Mouse (Mus musculus): ENCODE data around the gene Gm43302. TPM values are rescaled to one million over a fixed set of nuclear protein-coding genes. Genes with fewer than 3 reads are reported as not detected.

The Gm43302 gene
- total and polyA plus RNA-seq, 3 experiments = not detected

GRCm38 (mm10) chr5:105301963-105302362 lies 8.5 kb upstream of the Gm43302 start:
- DNase-seq (ENCODE audit: low read depth, low spot score) = no peak
- Histone ChIP-seq H3K9ac (ENCODE audit: control insufficient read depth, low read depth, low read length, poor library complexity, severe bottlenecking) (no peak overlapping the region), H3K36me3 (ENCODE audit: control insufficient read depth in 1 of 2, insufficient read depth in 2 of 2, low read length in 2 of 2) (no peaks in the 10 kb centered on the region), H3K4me3 (ENCODE audit: control insufficient read depth in 1 of 2, insufficient read depth in 1 of 2, low read depth in 2 of 2, low read length in 2 of 2) (no peak overlapping the region), H3K27me3 (ENCODE audit: control insufficient read depth in 1 of 2, insufficient read depth in 2 of 2, low read length in 2 of 2) (no peaks in the 10 kb centered on the region), H3K4me1 (ENCODE audit: control insufficient read depth in 1 of 2, insufficient read depth in 2 of 2, low read length in 2 of 2) (no peaks in the 10 kb centered on the region), H3K79me2 (ENCODE audit: control insufficient read depth, insufficient read depth, low read length, poor library complexity) (no peaks in the 10 kb centered on the region), H3K27ac (ENCODE audit: control insufficient read depth, low read depth, low read length) (no peak overlapping the region), H3K9me3 (replicated peaks; ENCODE audit: insufficient read depth, low read length) (no peaks in the 10 kb centered on the region)
- TF ChIP-seq GABPA (IDR thresholded peaks at IDR 0.05; ENCODE audit: low read depth, low read length) = no peak
- no peak for TF ChIP-seq USF2 (IDR thresholded peaks at IDR 0.05; ENCODE audit: borderline replicate concordance in 1 of 2, insufficient read depth in 1 of 2, low read depth in 1 of 2, low read length in 2 of 2)
- TF ChIP-seq TBP (IDR thresholded peaks at IDR 0.05; ENCODE audit: low read depth, low read length) = no peak
- no peak for TF ChIP-seq UBTF (IDR thresholded peaks at IDR 0.05; ENCODE audit: borderline replicate concordance, insufficient read depth, low read depth, low read length)
- no peak for TF ChIP-seq EP300 (IDR thresholded peaks at IDR 0.05; ENCODE audit: low read depth in 1 of 2, low read length in 2 of 2)

- Histone ChIP-seq H3K27me3 (ENCODE audit: control insufficient read depth in 1 of 2, insufficient read depth in 2 of 2, low read length in 2 of 2) (no peaks in the 10 kb centered on the region), H3K27ac (ENCODE audit: control insufficient read depth, low read depth, low read length) (no peak overlapping the region), H3K9me3 (replicated peaks; ENCODE audit: insufficient read depth, low read length) (no peaks in the 10 kb centered on the region), H3K4me1 (ENCODE audit: control insufficient read depth in 1 of 2, insufficient read depth in 2 of 2, low read length in 2 of 2) (no peaks in the 10 kb centered on the region), H3K4me3 (ENCODE audit: control insufficient read depth in 1 of 2, insufficient read depth in 1 of 2, low read depth in 2 of 2, low read length in 2 of 2) (no peak overlapping the region), H3K9ac (ENCODE audit: control insufficient read depth, low read depth, low read length, poor library complexity, severe bottlenecking) (no peak overlapping the region), H3K79me2 (ENCODE audit: control insufficient read depth, insufficient read depth, low read length, poor library complexity) (no peaks in the 10 kb centered on the region), H3K36me3 (ENCODE audit: control insufficient read depth in 1 of 2, insufficient read depth in 2 of 2, low read length in 2 of 2) (no peaks in the 10 kb centered on the region)
- no peak for TF ChIP-seq RCOR1 (IDR thresholded peaks at IDR 0.05; ENCODE audit: low read depth, low read length)
- no peak for TF ChIP-seq GABPA (IDR thresholded peaks at IDR 0.05; ENCODE audit: low read depth, low read length)
- no peak for TF ChIP-seq EP300 (IDR thresholded peaks at IDR 0.05; ENCODE audit: low read depth in 1 of 2, low read length in 2 of 2)
- TF ChIP-seq POLR2A (IDR thresholded peaks at IDR 0.05; ENCODE audit: control insufficient read depth in 1 of 2, insufficient read depth in 1 of 2, low read depth in 1 of 2, low read length in 2 of 2, poor library complexity in 1 of 2) = no peak
- DNase-seq (ENCODE audit: low read depth, low spot score) = no peak
These were observed 8.0 kb upstream of the Gm43302 start for GRCm38 (mm10) chr5:105301531-105301930.

GRCm38 (mm10) chr5:105295746-105296145 lies 2.3 kb upstream of the Gm43302 start:
- H3K9me3 ChIP-seq (replicated peaks; ENCODE audit: insufficient read depth, low read length) = no peaks in the 10 kb centered on the region
- H3K27ac ChIP-seq (ENCODE audit: control insufficient read depth, low read depth, low read length) = no peak overlapping the region
- H3K27me3 ChIP-seq (ENCODE audit: control insufficient read depth in 1 of 2, insufficient read depth in 2 of 2, low read length in 2 of 2) = no peaks in the 10 kb centered on the region
- H3K79me2 ChIP-seq (ENCODE audit: control insufficient read depth, insufficient read depth, low read length, poor library complexity) = no peaks in the 10 kb centered on the region
- TF ChIP-seq MAZ (IDR thresholded peaks at IDR 0.05; ENCODE audit: low read depth, low read length) (no peak), MYB (IDR thresholded peaks at IDR 0.05; ENCODE audit: low read depth, low read length) (no peak), USF1 (IDR thresholded peaks at IDR 0.05; ENCODE audit: low read depth, low read length) (no peak), BHLHE40 (IDR thresholded peaks at IDR 0.05; ENCODE audit: borderline replicate concordance, low read depth, low read length) (no peak), ZC3H11A (IDR thresholded peaks at IDR 0.05; ENCODE audit: low read depth, low read length) (no peak), ZMIZ1 (IDR thresholded peaks at IDR 0.05; ENCODE audit: low read depth, low read length) (no peak), JUND (IDR thresholded peaks at IDR 0.05; ENCODE audit: low read depth, low read length) (no peak), TAL1 (IDR thresholded peaks at IDR 0.05; ENCODE audit: low read length) (no peak), NELFE (IDR thresholded peaks at IDR 0.05; ENCODE audit: low read depth, low read length) (no peak), UBTF (IDR thresholded peaks at IDR 0.05; ENCODE audit: borderline replicate concordance, insufficient read depth, low read depth, low read length) (no peak), KAT2A (conservative IDR thresholded peaks at IDR 0.05; ENCODE audit: low read depth, low read length) (no peak), TCF12 (IDR thresholded peaks at IDR 0.05; ENCODE audit: low read depth, low read length) (no peak), POLR2A (IDR thresholded peaks at IDR 0.05; ENCODE audit: control insufficient read depth in 1 of 2, insufficient read depth in 1 of 2, low read depth in 1 of 2, low read length in 2 of 2, poor library complexity in 1 of 2) (no peak), TBP (IDR thresholded peaks at IDR 0.05; ENCODE audit: low read depth, low read length) (no peak), RCOR1 (IDR thresholded peaks at IDR 0.05; ENCODE audit: low read depth, low read length) (no peak), MYC (IDR thresholded peaks at IDR 0.05; ENCODE audit: low read depth, low read length) (no peak), POLR2AphosphoS5 (IDR thresholded peaks at IDR 0.05; ENCODE audit: borderline replicate concordance, low read depth, low read length) (no peak), HCFC1 (IDR thresholded peaks at IDR 0.05; ENCODE audit: low read depth, low read length) (no peak), CHD2 (IDR thresholded peaks at IDR 0.05; ENCODE audit: low read length) (no peak), GABPA (IDR thresholded peaks at IDR 0.05; ENCODE audit: low read depth, low read length) (no peak)
- H3K4me3 ChIP-seq (ENCODE audit: control insufficient read depth in 1 of 2, insufficient read depth in 1 of 2, low read depth in 2 of 2, low read length in 2 of 2) = no peak overlapping the region
- no peak overlapping the region for H3K9ac ChIP-seq (ENCODE audit: control insufficient read depth, low read depth, low read length, poor library complexity, severe bottlenecking)
- DNase-seq (ENCODE audit: low read depth, low spot score) = no peak
- H3K36me3 ChIP-seq (ENCODE audit: control insufficient read depth in 1 of 2, insufficient read depth in 2 of 2, low read length in 2 of 2) = no peaks in the 10 kb centered on the region
- no peaks in the 10 kb centered on the region for H3K4me1 ChIP-seq (ENCODE audit: control insufficient read depth in 1 of 2, insufficient read depth in 2 of 2, low read length in 2 of 2)
